Mouse (Mus musculus) Patski (cell line): Measurements from ENCODE around the gene Mmp7. TPM values are rescaled to one million over a fixed set of nuclear protein-coding genes. Genes with fewer than 3 reads are reported as not detected.
A peak's percentile ranks its signal among the peaks of the same experiment; 100 is the strongest.

Experiments
- ATAC-seq: fragments of 100-300 bp; one replicate; pipeline ENCODE4 v1.8.0; 2021
- CTCF ChIA-PET: fragments of 350-600 bp; sonication (Branson Sonifier 250); formaldehyde crosslinking; loops from one replicate; lab custom pipeline; 2022; ENCODE audit warnings: inconsistent platforms; lab: Charles Lee
- POLR2A ChIA-PET: fragments of 350-600 bp; sonication (Branson Sonifier 250); formaldehyde crosslinking; loops from one replicate; lab custom pipeline; 2022; ENCODE audit warnings: antibody characterized with exemption, inconsistent platforms; lab: Charles Lee
- DNase-seq: peaks from one replicate; pipeline ENCODE4 v3.0.0-alpha.2; 2011; ENCODE audit warnings: low read depth, low spot score
- H3K27me3 ChIP-seq: fragments of 371-371 bp; one replicate; pipeline ENCODE4 v1.5.1; 2021
- CTCF ChIP-seq: fragments of 100-300 bp; IDR thresholded peaks from one replicate; pipeline ENCODE4 v1.5.1; 2021
- in situ Hi-C: fragments of 300-500 bp; cut with MboI; formaldehyde crosslinking; loops from 3 replicates; pipeline ENCODE4 v1.11.1; 2018; ENCODE audit warnings: low pct_unique_long_range_greater_than_20kb, mixed read lengths
- polyA plus RNA-seq: library from polyadenylated mRNA; unstranded; gene quantifications from one replicate; pipeline ENCODE4 v1.2.3, GENCODE M21; 2021

The Mmp7 gene
- polyA plus RNA-seq, 1 experiment from 2014 or later = not detected

DNA sequence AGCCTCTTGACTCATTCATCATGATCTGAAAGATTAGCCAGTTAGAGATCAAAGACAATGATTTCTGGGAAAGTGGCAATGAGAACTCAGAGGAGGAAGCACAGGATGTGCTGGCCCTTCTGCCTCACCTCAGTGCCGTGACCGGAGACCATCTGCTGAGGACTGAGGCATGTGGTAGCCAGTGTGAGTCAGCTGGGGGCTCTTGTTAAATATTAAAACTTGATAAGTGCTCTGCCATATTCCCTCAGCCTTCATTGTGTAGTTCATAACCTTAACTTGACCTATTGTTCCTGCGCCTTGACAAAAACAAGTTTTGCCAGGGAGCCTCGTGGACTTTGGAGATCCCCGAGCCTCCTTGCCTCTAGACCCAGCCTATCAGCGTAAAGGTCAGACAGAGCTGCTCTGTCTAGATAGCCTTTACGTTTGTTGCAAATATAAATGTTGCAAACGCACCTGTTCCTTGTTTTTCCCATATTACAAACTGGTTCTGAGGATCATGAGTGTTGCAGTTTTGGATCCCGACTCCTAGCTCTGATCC lies 9.7 kb upstream of the Mmp7 start:
- POLR2A ChIA-PET = no interaction called here
- in situ Hi-C loops = no loop called here
- DNase-seq (no peak), ATAC-seq (no peak)
- CTCF ChIA-PET = interaction anchor here (1.0 kb wide), 1 partner anchor 60 kb away, joined by 3 read pairs; no protein-coding TSS in a partner anchor
- no peak for TF ChIP-seq CTCF
- no peaks in the 10 kb centered on the region for H3K27me3 ChIP-seq

- in situ Hi-C loops = no loop called here
- H3K27me3 ChIP-seq = no peaks in the 10 kb centered on the region
- CTCF ChIA-PET = no interaction called here
- ATAC-seq = no peak
- no peak for TF ChIP-seq CTCF
- DNase-seq = no peak
- POLR2A ChIA-PET = no interaction called here
Observed at GRCm38 (mm10) chr9:7686024-7686423, 5.9 kb upstream of the Mmp7 start.

GRCm38 (mm10) chr9:7689799-7690198 lies 2.1 kb upstream of the Mmp7 start:
- in situ Hi-C loops = no loop called here
- ATAC-seq (no peak), DNase-seq (no peak)
- no peaks in the 10 kb centered on the region for H3K27me3 ChIP-seq
- CTCF ChIA-PET = no interaction called here
- no peak for TF ChIP-seq CTCF
- POLR2A ChIA-PET = no interaction called here

DNA sequence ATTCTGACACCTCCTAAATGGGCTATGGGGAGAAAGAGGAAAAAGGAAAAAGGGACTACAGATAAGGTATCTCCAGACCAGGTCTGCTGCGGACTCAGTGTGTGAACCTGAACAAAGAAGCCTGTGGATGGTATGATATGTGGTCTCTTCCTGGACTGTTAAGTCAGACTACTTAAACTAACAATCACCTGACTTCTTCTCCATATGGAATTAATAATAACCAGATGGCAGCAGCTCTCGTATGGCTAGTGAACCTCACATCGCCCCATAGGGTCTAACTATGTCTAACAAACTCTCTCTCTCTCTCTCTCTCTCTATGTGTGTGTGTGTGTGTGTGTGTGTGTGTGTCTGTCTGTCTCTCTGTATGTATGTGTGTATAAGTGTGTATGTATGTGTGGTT lies 2.1 kb downstream of the Mmp7 start:
- H3K27me3 ChIP-seq = no peaks in the 10 kb centered on the region
- DNase-seq (no peak), ATAC-seq (no peak)
- TF ChIP-seq CTCF = no peak
- CTCF ChIA-PET = no interaction called here
- in situ Hi-C loops = no loop called here
- POLR2A ChIA-PET = no interaction called here

- POLR2A ChIA-PET = interaction anchor here (0.6 kb wide), 1 partner anchor 11 kb away, joined by 5 read pairs; no protein-coding TSS in a partner anchor
- ATAC-seq = no peak
- no peaks in the 10 kb centered on the region for H3K27me3 ChIP-seq
- CTCF ChIA-PET = interaction anchor here (1.5 kb wide), 1 partner anchor 100 kb away, joined by 3 read pairs; no protein-coding TSS in a partner anchor
- in situ Hi-C loops = no loop called here
- no peak for TF ChIP-seq CTCF
- DNase-seq = no peak
Observed at GRCm38 (mm10) chr9:7695646-7696045, 3.8 kb downstream of the Mmp7 start.

DNA sequence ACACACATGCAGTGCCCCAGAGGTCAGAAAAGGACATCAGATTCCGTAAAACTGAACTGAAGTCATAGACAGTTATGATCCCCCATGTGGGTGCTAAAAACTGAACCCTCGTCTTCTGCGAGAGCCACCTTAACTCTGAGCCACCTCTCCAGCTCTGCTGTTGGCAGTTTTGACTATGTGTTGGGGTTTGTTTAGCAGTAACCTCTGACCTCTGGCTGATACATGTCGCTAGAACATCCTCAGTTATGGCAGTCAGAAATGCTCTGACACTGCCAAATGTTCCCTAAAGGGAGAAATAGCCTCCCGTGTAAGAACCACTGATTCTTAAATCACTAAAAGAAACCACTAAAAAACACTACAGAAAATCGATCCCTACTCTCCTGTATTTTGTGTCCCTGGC lies 16.8 kb downstream of the Mmp7 start:
- peaks cover 7% of the 10 kb centered on the region for H3K27me3 ChIP-seq
- ATAC-seq (no peak), DNase-seq (no peak)
- ChIA-PET CTCF (interaction anchor here (1.1 kb wide), 2 partner anchors 16 to 105 kb away, joined by 3 read pairs; no protein-coding TSS in a partner anchor), POLR2A (no interaction called here)
- TF ChIP-seq CTCF = no peak
- in situ Hi-C loops = no loop called here

- POLR2A ChIA-PET = no interaction called here
- in situ Hi-C loops = loop anchor here (5.0 to 10.0 kb wide), 2 partner anchors 106 to 186 kb away; no protein-coding TSS in a partner anchor
- TF ChIP-seq CTCF = no peak
- no peak for ATAC-seq
- H3K27me3 ChIP-seq = peaks cover 7% of the 10 kb centered on the region
- no peak for DNase-seq
- CTCF ChIA-PET = interaction anchor here (1.8 kb wide), 1 partner anchor 108 kb away, joined by 5 read pairs; no protein-coding TSS in a partner anchor
Observed at GRCm38 (mm10) chr9:7711196-7711595, 19.3 kb downstream of the Mmp7 start.

- peak; percentile 50 for TF ChIP-seq CTCF
- in situ Hi-C loops = loop anchor here (5.0 to 10.0 kb wide), 2 partner anchors 109 to 183 kb away; no protein-coding TSS in a partner anchor
- ChIA-PET CTCF (interaction anchor here (1.2 to 1.9 kb wide), 4 partner anchors 11 to 183 kb away, joined by 3 to 7 read pairs (median 4); no protein-coding TSS in a partner anchor), POLR2A (interaction anchor here (0.6 kb wide), 1 partner anchor 152 kb away, joined by 3 read pairs; no protein-coding TSS in a partner anchor)
- DNase-seq (peak; percentile 28), ATAC-seq (peak; percentile 44)
- H3K27me3 ChIP-seq = peaks cover 7% of the 10 kb centered on the region
Observed at GRCm38 (mm10) chr9:7714062-7714907, 22.4 kb downstream of the Mmp7 start.

- TF ChIP-seq CTCF = no peak
- ATAC-seq (no peak), DNase-seq (no peak)
- peaks cover 7% of the 10 kb centered on the region for H3K27me3 ChIP-seq
- ChIA-PET POLR2A (interaction anchor here (0.6 kb wide), 1 partner anchor 152 kb away, joined by 3 read pairs; no protein-coding TSS in a partner anchor), CTCF (interaction anchor here (1.9 kb wide), 1 partner anchor 29 kb away, joined by 5 read pairs; no protein-coding TSS in a partner anchor)
- in situ Hi-C loops = loop anchor here (5.0 to 10.0 kb wide), 3 partner anchors 110 to 487 kb away; no protein-coding TSS in a partner anchor
Observed at GRCm38 (mm10) chr9:7714908-7715175, 23.0 kb downstream of the Mmp7 start.

DNA sequence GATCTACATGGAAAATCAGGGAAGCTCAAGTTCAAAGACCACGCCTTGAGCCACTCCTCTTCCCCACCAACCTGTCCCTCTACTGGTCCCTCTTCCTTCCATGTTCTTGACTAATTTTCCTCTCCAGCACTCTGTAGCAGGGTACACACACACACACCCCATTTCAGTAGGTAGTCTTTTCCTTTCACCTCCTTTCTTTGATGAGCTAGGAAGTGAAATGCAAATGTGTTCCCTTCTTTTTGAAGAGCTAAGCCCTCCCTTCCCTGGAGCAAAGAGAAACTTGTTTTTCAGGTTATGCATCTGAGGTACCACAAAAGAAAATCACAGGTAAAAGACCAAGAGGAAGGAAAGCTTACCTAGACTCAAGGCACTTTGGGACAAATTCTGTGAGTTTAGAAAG lies 29.7 kb downstream of the Mmp7 start:
- ChIA-PET POLR2A (no interaction called here), CTCF (interaction anchor here (0.7 to 1.0 kb wide), 3 partner anchors 22 to 488 kb away, joined by 3 read pairs; no protein-coding TSS in a partner anchor)
- no peak for TF ChIP-seq CTCF
- in situ Hi-C loops = no loop called here
- no peak for DNase-seq
- ATAC-seq = no peak
- H3K27me3 ChIP-seq = no peaks in the 10 kb centered on the region

DNA sequence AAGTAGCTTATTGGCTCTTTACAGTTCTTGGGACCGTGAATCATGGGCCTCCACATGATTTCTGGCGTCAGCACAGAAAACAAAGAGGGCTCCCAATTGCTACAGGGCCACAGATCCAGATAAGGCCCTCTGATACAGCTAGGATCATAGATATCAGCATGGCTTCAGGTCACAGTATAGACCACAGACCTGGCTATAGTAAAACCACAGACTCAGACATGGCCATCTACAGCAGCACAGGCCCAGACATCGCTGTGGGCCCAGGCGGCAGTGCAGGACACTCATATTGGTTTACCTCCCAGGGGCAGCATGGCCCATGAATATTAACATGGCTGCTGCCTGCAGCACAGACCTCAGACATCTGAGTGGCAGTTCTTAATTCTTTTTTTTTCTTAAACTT lies 37.1 kb downstream of the Mmp7 start:
- TF ChIP-seq CTCF = no peak
- ChIA-PET CTCF (no interaction called here), POLR2A (no interaction called here)
- no peak for DNase-seq
- in situ Hi-C loops = no loop called here
- H3K27me3 ChIP-seq = no peaks in the 10 kb centered on the region
- no peak for ATAC-seq
